Mouse (Mus musculus): ENCODE data around the gene Sec23b. TPM values are rescaled to one million over a fixed set of nuclear protein-coding genes. Genes with fewer than 3 reads are reported as not detected.

Sec23b gene
- total and polyA plus RNA-seq, 3 experiments: 18.4 to 23.9 (median 22.9) TPM

DNA sequence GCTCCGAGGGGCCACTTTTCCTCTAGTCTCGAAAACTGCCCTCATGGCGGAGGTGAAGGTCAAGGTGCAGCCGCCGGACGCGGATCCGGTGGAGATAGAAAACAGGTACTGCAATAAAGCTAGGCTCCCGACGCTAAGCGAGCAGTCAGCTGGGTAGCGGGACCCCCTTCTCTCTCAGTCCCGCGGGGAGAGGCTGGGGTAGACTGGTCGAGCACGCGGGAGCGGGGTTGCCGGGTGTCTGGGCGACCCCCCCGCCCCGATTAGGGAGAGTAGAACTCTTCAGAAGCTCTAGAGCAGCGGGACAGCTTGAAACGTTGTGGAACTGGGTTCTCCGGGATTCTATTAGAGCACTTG lies 28.2 kb upstream of the Sec23b start:
- Histone ChIP-seq H3K27ac (peak overlapping the region; percentile 97), H3K4me1 (ENCODE audit: control insufficient read depth, insufficient read depth, low read length) (peaks cover 1% of the 10 kb centered on the region; the same call in 1 of the 2 replicates), H3K27me3 (ENCODE audit: control insufficient read depth, insufficient read depth, low read length) (no peaks in the 10 kb centered on the region; the same call in 1 of the 2 replicates), H3K79me2 (replicated peaks; ENCODE audit: control insufficient read depth, insufficient read depth, low read length) (0 out of 2 replicates have a peak, but pooled peaks cover 2% of the 10 kb centered on the region), H3K9ac (ENCODE audit: low read depth, low read length) (peak overlapping the region; percentile 68), H3K4me3 (peak overlapping the region; percentile 99), H3K36me3 (ENCODE audit: control insufficient read depth, insufficient read depth, low read length) (no peaks in the 10 kb centered on the region; the same call in none of the 2 replicates)
- TF ChIP-seq CTCF (IDR thresholded peaks at IDR 0.05): no peak
- no peak for TF ChIP-seq POLR2A (IDR thresholded peaks at IDR 0.05; ENCODE audit: insufficient read depth, low read depth, low read length)
- TF ChIP-seq EP300 (IDR thresholded peaks at IDR 0.05; ENCODE audit: insufficient read depth, low read depth, low read length): no peak
- WGBS: under 1% methylated on average over 25 of the region's 25 CpGs
- intact Hi-C loops (cut with DNase I): loop anchor here (2.0 to 10.0 kb wide), 3 partner anchors 29 to 163 kb away; partner anchors contain the start of genes Kat14, Pet117 and Sec23b
- DNase-seq: no peak

DNA sequence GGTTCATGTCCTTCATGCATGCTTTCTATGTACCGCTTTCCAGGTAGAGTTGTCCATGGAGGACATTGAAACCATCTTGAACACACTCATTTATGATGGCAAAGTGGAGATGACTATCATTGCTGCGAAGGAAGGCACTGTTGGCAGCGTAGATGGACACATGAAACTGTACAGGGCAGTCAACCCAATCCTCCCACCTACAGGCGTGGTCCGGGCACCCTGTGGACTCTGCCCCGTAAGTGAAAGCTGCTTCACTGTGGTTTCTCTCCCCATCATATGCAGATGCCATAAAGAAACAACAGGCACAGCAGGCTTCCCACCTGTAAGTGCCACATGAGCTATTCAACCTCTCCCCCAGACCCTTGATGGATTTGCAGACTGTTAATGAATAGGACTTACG lies 18.9 kb upstream of the Sec23b start:
- Histone ChIP-seq H3K27ac (no peak overlapping the region), H3K4me3 (no peak overlapping the region), H3K79me2 (replicated peaks; ENCODE audit: control insufficient read depth, insufficient read depth, low read length) (no peaks in the 10 kb centered on the region), H3K4me1 (ENCODE audit: control insufficient read depth, insufficient read depth, low read length) (no peaks in the 10 kb centered on the region), H3K9ac (ENCODE audit: low read depth, low read length) (no peak overlapping the region), H3K27me3 (ENCODE audit: control insufficient read depth, insufficient read depth, low read length) (no peaks in the 10 kb centered on the region), H3K36me3 (ENCODE audit: control insufficient read depth, insufficient read depth, low read length) (peaks cover 20% of the 10 kb centered on the region)
- intact Hi-C loops (cut with DNase I): no loop called here
- DNase-seq: no peak
- TF ChIP-seq EP300 (IDR thresholded peaks at IDR 0.05; ENCODE audit: insufficient read depth, low read depth, low read length): no peak
- TF ChIP-seq POLR2A (IDR thresholded peaks at IDR 0.05; ENCODE audit: insufficient read depth, low read depth, low read length): no peak
- TF ChIP-seq CTCF (IDR thresholded peaks at IDR 0.05): no peak
- 96% methylated on average over 7 of the region's 7 CpGs for WGBS

GRCm38 (mm10) chr2:144541246-144541645 lies 14.8 kb upstream of the Sec23b start:
- H3K4me3 ChIP-seq: no peak overlapping the region
- H3K79me2 ChIP-seq (replicated peaks; ENCODE audit: control insufficient read depth, insufficient read depth, low read length): no peaks in the 10 kb centered on the region
- no peaks in the 10 kb centered on the region for H3K27me3 ChIP-seq (ENCODE audit: control insufficient read depth, insufficient read depth, low read length)
- peaks cover 10% of the 10 kb centered on the region for H3K36me3 ChIP-seq (ENCODE audit: control insufficient read depth, insufficient read depth, low read length)
- WGBS: 88% methylated on average over 4 of the region's 4 CpGs
- no peak overlapping the region for H3K27ac ChIP-seq
- H3K9ac ChIP-seq (ENCODE audit: low read depth, low read length): no peak overlapping the region
- TF ChIP-seq EP300 (IDR thresholded peaks at IDR 0.05; ENCODE audit: insufficient read depth, low read depth, low read length) (no peak), CTCF (IDR thresholded peaks at IDR 0.05) (peak; percentile 26)
- DNase-seq: no peak
- intact Hi-C loops (cut with DNase I): loop anchor here (10.0 kb wide), 1 partner anchor 1974 kb away; the partner anchor contains the start of gene Ralgapa2
- H3K4me1 ChIP-seq (ENCODE audit: control insufficient read depth, insufficient read depth, low read length): no peaks in the 10 kb centered on the region

DNA sequence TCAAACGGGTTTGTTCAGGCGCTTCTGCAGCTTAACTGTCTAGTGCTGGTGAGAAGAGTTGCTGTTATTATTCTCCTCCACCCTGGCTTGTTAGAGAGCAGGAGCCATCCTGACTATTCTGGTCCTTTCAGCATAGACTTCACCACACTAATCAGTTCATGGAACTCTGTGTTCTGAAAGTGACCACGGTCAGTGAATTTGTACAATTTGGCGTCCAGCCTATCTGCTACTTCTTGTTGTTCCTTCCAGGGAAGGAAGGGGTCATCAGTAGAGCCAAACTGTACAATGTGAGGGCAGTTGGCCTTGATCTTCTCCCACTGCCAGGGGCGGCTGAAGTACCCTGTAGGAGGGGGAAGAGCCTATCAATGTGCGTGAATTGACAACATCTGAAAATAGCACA lies 12.4 kb upstream of the Sec23b start:
- no peak for TF ChIP-seq CTCF (IDR thresholded peaks at IDR 0.05)
- no peak for TF ChIP-seq EP300 (IDR thresholded peaks at IDR 0.05; ENCODE audit: insufficient read depth, low read depth, low read length)
- TF ChIP-seq POLR2A (IDR thresholded peaks at IDR 0.05; ENCODE audit: insufficient read depth, low read depth, low read length): no peak
- no peak overlapping the region for H3K27ac ChIP-seq
- peaks cover 9% of the 10 kb centered on the region for H3K36me3 ChIP-seq (ENCODE audit: control insufficient read depth, insufficient read depth, low read length)
- no peaks in the 10 kb centered on the region for H3K4me1 ChIP-seq (ENCODE audit: control insufficient read depth, insufficient read depth, low read length)
- no peaks in the 10 kb centered on the region for H3K27me3 ChIP-seq (ENCODE audit: control insufficient read depth, insufficient read depth, low read length)
- DNase-seq: no peak
- WGBS: 36% methylated on average over 6 of the region's 6 CpGs
- no peak overlapping the region for H3K4me3 ChIP-seq
- intact Hi-C loops (cut with DNase I): loop anchor here (10.0 kb wide), 1 partner anchor 1971 kb away; the partner anchor contains the start of gene Ralgapa2
- no peak overlapping the region for H3K9ac ChIP-seq (ENCODE audit: low read depth, low read length)
- H3K79me2 ChIP-seq (replicated peaks; ENCODE audit: control insufficient read depth, insufficient read depth, low read length): no peaks in the 10 kb centered on the region

DNA sequence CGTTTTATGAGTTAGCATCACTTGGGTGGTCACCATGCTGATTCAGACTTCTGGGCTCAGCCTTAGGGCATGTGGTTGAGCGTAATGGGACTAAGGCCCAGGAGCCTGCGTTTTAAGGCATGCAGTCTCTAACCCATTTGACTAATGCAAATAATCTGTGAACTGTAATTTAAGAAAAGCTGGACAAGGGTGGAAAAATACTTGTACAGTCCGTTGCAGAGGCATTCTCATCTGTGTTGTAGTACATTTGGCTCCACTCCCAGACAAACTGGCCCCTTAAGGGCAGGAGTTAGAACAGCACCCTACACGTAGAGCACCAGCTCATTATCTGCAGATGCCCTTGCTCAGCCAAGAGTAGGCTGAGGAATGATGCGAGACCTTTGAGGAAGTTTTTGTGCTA lies 11.4 kb upstream of the Sec23b start:
- no peak for TF ChIP-seq POLR2A (IDR thresholded peaks at IDR 0.05; ENCODE audit: insufficient read depth, low read depth, low read length)
- H3K9ac ChIP-seq (ENCODE audit: low read depth, low read length): no peak overlapping the region
- H3K27me3 ChIP-seq (ENCODE audit: control insufficient read depth, insufficient read depth, low read length): no peaks in the 10 kb centered on the region
- WGBS: 50% methylated on average over 6 of the region's 6 CpGs
- intact Hi-C loops (cut with DNase I): loop anchor here (10.0 kb wide), 1 partner anchor 1970 kb away; the partner anchor contains the start of gene Ralgapa2
- no peaks in the 10 kb centered on the region for H3K79me2 ChIP-seq (replicated peaks; ENCODE audit: control insufficient read depth, insufficient read depth, low read length)
- no peak for DNase-seq
- H3K27ac ChIP-seq: no peak overlapping the region
- no peaks in the 10 kb centered on the region for H3K4me1 ChIP-seq (ENCODE audit: control insufficient read depth, insufficient read depth, low read length)
- H3K4me3 ChIP-seq: no peak overlapping the region
- H3K36me3 ChIP-seq (ENCODE audit: control insufficient read depth, insufficient read depth, low read length): peaks cover 5% of the 10 kb centered on the region

GRCm38 (mm10) chr2:144545061-144545460 lies 11.0 kb upstream of the Sec23b start:
- Histone ChIP-seq H3K4me3 (no peak overlapping the region), H3K79me2 (replicated peaks; ENCODE audit: control insufficient read depth, insufficient read depth, low read length) (no peaks in the 10 kb centered on the region), H3K9ac (ENCODE audit: low read depth, low read length) (no peak overlapping the region), H3K4me1 (ENCODE audit: control insufficient read depth, insufficient read depth, low read length) (no peaks in the 10 kb centered on the region; the same call in 1 of the 2 replicates), H3K27me3 (ENCODE audit: control insufficient read depth, insufficient read depth, low read length) (no peaks in the 10 kb centered on the region), H3K36me3 (ENCODE audit: control insufficient read depth, insufficient read depth, low read length) (peaks cover 5% of the 10 kb centered on the region), H3K27ac (no peak overlapping the region)
- intact Hi-C loops (cut with DNase I): loop anchor here (10.0 kb wide), 1 partner anchor 1970 kb away; the partner anchor contains the start of gene Ralgapa2
- TF ChIP-seq POLR2A (IDR thresholded peaks at IDR 0.05; ENCODE audit: insufficient read depth, low read depth, low read length) (no peak), CTCF (IDR thresholded peaks at IDR 0.05) (no peak), EP300 (IDR thresholded peaks at IDR 0.05; ENCODE audit: insufficient read depth, low read depth, low read length) (no peak)
- 85% methylated on average over 2 of the region's 2 CpGs for WGBS
- no peak for DNase-seq

Measured in heart, adult 2 months (tissue).